Mouse (Mus musculus): ENCODE results near the gene Camsap2. TPM values are rescaled to one million over a fixed set of nuclear protein-coding genes. Genes with fewer than 3 reads are reported as not detected.

The Camsap2 gene
- polyA plus RNA-seq, 1 experiment from 2014 or later: 8.6 TPM

GRCm38 (mm10) chr1:136232285-136232926 lies 113.5 kb downstream of the Camsap2 start:
- 5% methylated on average over 9 of the region's 9 CpGs for WGBS
- H3K4me1 ChIP-seq (replicated peaks; ENCODE audit: insufficient read depth, low read length): peaks cover 30% of the 10 kb centered on the region

GRCm38 (mm10) chr1:136231596-136231995 lies 114.3 kb downstream of the Camsap2 start:
- ATAC-seq (replicated peaks; ENCODE audit: low FRiP score, low read depth): no peak
- Histone ChIP-seq H3K4me2 (ENCODE audit: low read length) (peak overlapping the region; percentile 82), H3K4me3 (replicated peaks; ENCODE audit: low read depth, low read length) (no peak overlapping the region), H3K36me3 (ENCODE audit: insufficient read depth, low read length) (no peaks in the 10 kb centered on the region), H3K9ac (ENCODE audit: low read depth, low read length) (no peak overlapping the region), H3K4me1 (replicated peaks; ENCODE audit: insufficient read depth, low read length) (peaks cover 33% of the 10 kb centered on the region), H3K27me3 (ENCODE audit: insufficient read depth, low read length) (no peaks in the 10 kb centered on the region), H3K9me3 (replicated peaks; ENCODE audit: low read length) (no peaks in the 10 kb centered on the region), H3K27ac (peak overlapping the region; percentile 87; the same call in 1 of the 2 replicates)
- 15% methylated on average over 6 of the region's 6 CpGs for WGBS
- no peak for TF ChIP-seq CTCF (IDR thresholded peaks at IDR 0.05; ENCODE audit: low read depth)
- DNase-seq (ENCODE audit: low spot score): no peak

More at GRCm38 (mm10) chr1:136232285-136232926, 113.5 kb downstream of the Camsap2 start:
- no peak for ATAC-seq (replicated peaks; ENCODE audit: low FRiP score, low read depth)
- no peaks in the 10 kb centered on the region for H3K27me3 ChIP-seq (ENCODE audit: insufficient read depth, low read length)
- H3K27ac ChIP-seq: 0 out of 2 replicates have a peak overlapping the region, but pooled peaks have one; percentile 22
- H3K9ac ChIP-seq (ENCODE audit: low read depth, low read length): 0 out of 2 replicates have a peak overlapping the region, but pooled peaks have one; percentile 27
- H3K9me3 ChIP-seq (replicated peaks; ENCODE audit: low read length): no peaks in the 10 kb centered on the region
- peak overlapping the region; percentile 82 for H3K4me2 ChIP-seq (ENCODE audit: low read length)
- no peak for DNase-seq (ENCODE audit: low spot score)
- TF ChIP-seq CTCF (IDR thresholded peaks at IDR 0.05; ENCODE audit: low read depth): no peak
- peak overlapping the region; percentile 54; the same call in 1 of the 2 replicates for H3K4me3 ChIP-seq (replicated peaks; ENCODE audit: low read depth, low read length)
- no peaks in the 10 kb centered on the region for H3K36me3 ChIP-seq (ENCODE audit: insufficient read depth, low read length)

- H3K27me3 ChIP-seq (ENCODE audit: insufficient read depth, low read length): no peaks in the 10 kb centered on the region
- H3K4me2 ChIP-seq (ENCODE audit: low read length): peak overlapping the region; percentile 46
- ATAC-seq (replicated peaks; ENCODE audit: low FRiP score, low read depth) (peak; percentile 41), DNase-seq (ENCODE audit: low spot score) (peak; percentile 48)
- WGBS: 36% methylated on average over 11 of the region's 11 CpGs
- peak overlapping the region; percentile 6; the same call in 1 of the 2 replicates for H3K4me3 ChIP-seq (replicated peaks; ENCODE audit: low read depth, low read length)
- H3K4me1 ChIP-seq (replicated peaks; ENCODE audit: insufficient read depth, low read length): peaks cover 33% of the 10 kb centered on the region
- H3K9ac ChIP-seq (ENCODE audit: low read depth, low read length): peak overlapping the region; percentile 40; the same call in 1 of the 2 replicates
- no peak for TF ChIP-seq CTCF (IDR thresholded peaks at IDR 0.05; ENCODE audit: low read depth)
- H3K9me3 ChIP-seq (replicated peaks; ENCODE audit: low read length): no peaks in the 10 kb centered on the region
- H3K36me3 ChIP-seq (ENCODE audit: insufficient read depth, low read length): no peaks in the 10 kb centered on the region
- peak overlapping the region; percentile 87 for H3K27ac ChIP-seq
Observed at GRCm38 (mm10) chr1:136230201-136230600, 115.7 kb downstream of the Camsap2 start.

- Histone ChIP-seq H3K9ac (ENCODE audit: low read depth, low read length) (peak overlapping the region; percentile 32; the same call in 1 of the 2 replicates), H3K27ac (peak overlapping the region; percentile 87), H3K4me1 (replicated peaks; ENCODE audit: insufficient read depth, low read length) (peaks cover 33% of the 10 kb centered on the region), H3K9me3 (replicated peaks; ENCODE audit: low read length) (no peaks in the 10 kb centered on the region), H3K27me3 (ENCODE audit: insufficient read depth, low read length) (no peaks in the 10 kb centered on the region), H3K4me2 (ENCODE audit: low read length) (peak overlapping the region; percentile 46), H3K36me3 (ENCODE audit: insufficient read depth, low read length) (peaks cover 8% of the 10 kb centered on the region; the same call in 1 of the 2 replicates), H3K4me3 (replicated peaks; ENCODE audit: low read depth, low read length) (peak overlapping the region; percentile 6; the same call in 1 of the 2 replicates)
- DNase-seq (ENCODE audit: low spot score) (peak; percentile 68), ATAC-seq (replicated peaks; ENCODE audit: low FRiP score, low read depth) (peak; percentile 58)
- no peak for TF ChIP-seq CTCF (IDR thresholded peaks at IDR 0.05; ENCODE audit: low read depth)
- 19% methylated on average over 6 of the region's 6 CpGs for WGBS
Observed at GRCm38 (mm10) chr1:136229040-136229373, 116.9 kb downstream of the Camsap2 start.

- peaks cover 8% of the 10 kb centered on the region; the same call in 1 of the 2 replicates for H3K36me3 ChIP-seq (ENCODE audit: insufficient read depth, low read length)
- 15% methylated on average over 13 of the region's 13 CpGs for WGBS
- no peak for TF ChIP-seq CTCF (IDR thresholded peaks at IDR 0.05; ENCODE audit: low read depth)
- H3K4me1 ChIP-seq (replicated peaks; ENCODE audit: insufficient read depth, low read length): peaks cover 33% of the 10 kb centered on the region
- H3K27ac ChIP-seq: peak overlapping the region; percentile 87
- H3K9ac ChIP-seq (ENCODE audit: low read depth, low read length): peak overlapping the region; percentile 32; the same call in 1 of the 2 replicates
- H3K27me3 ChIP-seq (ENCODE audit: insufficient read depth, low read length): no peaks in the 10 kb centered on the region
- DNase-seq (ENCODE audit: low spot score): peak; percentile 43
- H3K9me3 ChIP-seq (replicated peaks; ENCODE audit: low read length): no peaks in the 10 kb centered on the region
- ATAC-seq (replicated peaks; ENCODE audit: low FRiP score, low read depth): peak; percentile 78
- H3K4me2 ChIP-seq (ENCODE audit: low read length): peak overlapping the region; percentile 46
- H3K4me3 ChIP-seq (replicated peaks; ENCODE audit: low read depth, low read length): no peak overlapping the region
Observed at GRCm38 (mm10) chr1:136228328-136229039, 117.4 kb downstream of the Camsap2 start.

GRCm38 (mm10) chr1:136227870-136228269 lies 118.0 kb downstream of the Camsap2 start:
- peak overlapping the region; percentile 15; the same call in 1 of the 2 replicates for H3K4me2 ChIP-seq (ENCODE audit: low read length)
- no peak for TF ChIP-seq CTCF (IDR thresholded peaks at IDR 0.05; ENCODE audit: low read depth)
- H3K27me3 ChIP-seq (ENCODE audit: insufficient read depth, low read length): no peaks in the 10 kb centered on the region
- H3K9ac ChIP-seq (ENCODE audit: low read depth, low read length): no peak overlapping the region
- H3K9me3 ChIP-seq (replicated peaks; ENCODE audit: low read length): no peaks in the 10 kb centered on the region
- H3K27ac ChIP-seq: peak overlapping the region; percentile 87; the same call in 1 of the 2 replicates
- DNase-seq (ENCODE audit: low spot score) (peak; percentile 5), ATAC-seq (replicated peaks; ENCODE audit: low FRiP score, low read depth) (peak; percentile 38; the same call in 1 of the 2 replicates)
- H3K4me3 ChIP-seq (replicated peaks; ENCODE audit: low read depth, low read length): no peak overlapping the region
- peaks cover 37% of the 10 kb centered on the region for H3K4me1 ChIP-seq (replicated peaks; ENCODE audit: insufficient read depth, low read length)
- H3K36me3 ChIP-seq (ENCODE audit: insufficient read depth, low read length): peaks cover 8% of the 10 kb centered on the region; the same call in 1 of the 2 replicates
- 59% methylated on average over 4 of the region's 4 CpGs for WGBS
